Mouse (Mus musculus) neural tube, embryonic 15.5 days (tissue): ENCODE results near the gene Dennd1b. TPM values are rescaled to one million over a fixed set of nuclear protein-coding genes. Genes with fewer than 3 reads are reported as not detected.

ENCODE experiments used
- ATAC-seq: fragments of 200-750 bp; cut with Nextera tagmentation; 2 replicates; pipeline ENCODE4 v1.8.0; 2017; ENCODE audit warnings: mild to moderate bottlenecking, moderate TSS enrichment, moderate library complexity; ENCODE audit not compliant: low FRiP score
- H3K27ac ChIP-seq: fragments of 300-500 bp; sonication (generic); replicated peaks from 2 replicates; pipeline ENCODE4 v1.5.1; 2015; ENCODE audit warnings: mild to moderate bottlenecking, inconsistent platforms
- H3K27me3 ChIP-seq: fragments of 300-500 bp; sonication (generic); replicated peaks from 2 replicates; pipeline ENCODE4 v1.6.1; 2015; ENCODE audit warnings: inconsistent platforms
- H3K36me3 ChIP-seq: fragments of 300-500 bp; sonication (generic); 2 replicates; pipeline ENCODE4 v1.6.1; 2015; ENCODE audit warnings: inconsistent platforms
- H3K4me1 ChIP-seq: fragments of 300-500 bp; sonication (generic); 2 replicates; pipeline ENCODE4 v1.6.1; 2015; ENCODE audit warnings: inconsistent platforms
- H3K4me2 ChIP-seq: fragments of 300-500 bp; sonication (generic); 2 replicates; pipeline ENCODE4 v1.6.1; 2015; ENCODE audit warnings: inconsistent platforms, mild to moderate bottlenecking, moderate library complexity
- H3K4me3 ChIP-seq: fragments of 300-500 bp; sonication (generic); replicated peaks from 2 replicates; pipeline ENCODE4 v1.5.1; 2015; ENCODE audit warnings: mild to moderate bottlenecking, inconsistent platforms
- H3K9ac ChIP-seq: fragments of 300-500 bp; sonication (generic); replicated peaks from 2 replicates; pipeline ENCODE4 v1.6.1; 2015; ENCODE audit warnings: mild to moderate bottlenecking, inconsistent platforms
- H3K9me3 ChIP-seq: fragments of 300-500 bp; sonication (generic); replicated peaks from 2 replicates; pipeline ENCODE4 v1.6.1; 2016; ENCODE audit warnings: inconsistent platforms
- WGBS: fragments of 180-500 bp; shearing (Covaris S2); methylation state at CpG from one replicate; pipeline ENCODE4 v1.1.7; 2015; ENCODE audit warnings: mixed read lengths; 5-methylcytosine and 5-hydroxymethylcytosine counted together
- polyA plus RNA-seq: library from polyadenylated mRNA; unstranded; fragments of >200 nt; fragmentation: Nextera tagmentation; extraction: Ambion mirVana; gene quantifications from 2 replicates; pipeline ENCODE4 v1.2.1, GENCODE M21; 2015

Dennd1b gene
- polyA plus RNA-seq, 1 experiment from 2014 or later, result 9.1 TPM

- no peaks in the 10 kb centered on the region for H3K9me3 ChIP-seq
- H3K27ac ChIP-seq, result no peak overlapping the region
- H3K36me3 ChIP-seq, result no peaks in the 10 kb centered on the region
- no peaks in the 10 kb centered on the region for H3K4me1 ChIP-seq
- ATAC-seq, result no peak
- no peak overlapping the region for H3K4me2 ChIP-seq
- H3K9ac ChIP-seq, result no peak overlapping the region
- no peaks in the 10 kb centered on the region for H3K27me3 ChIP-seq
- WGBS, result 57% methylated on average over 2 of the region's 2 CpGs
- no peak overlapping the region for H3K4me3 ChIP-seq
Measured at GRCm38 (mm10) chr1:139071015-139071414, 107.8 kb downstream of the Dennd1b start.

GRCm38 (mm10) chr1:139075671-139076070 is 112.4 kb downstream of the Dennd1b start:
- Histone ChIP-seq H3K9ac (no peak overlapping the region), H3K9me3 (no peaks in the 10 kb centered on the region), H3K27me3 (no peaks in the 10 kb centered on the region), H3K4me1 (peaks cover 7% of the 10 kb centered on the region), H3K4me2 (no peak overlapping the region), H3K36me3 (no peaks in the 10 kb centered on the region), H3K4me3 (no peak overlapping the region), H3K27ac (no peak overlapping the region)
- ATAC-seq, result no peak
- 90% methylated on average over 2 of the region's 2 CpGs for WGBS

DNA sequence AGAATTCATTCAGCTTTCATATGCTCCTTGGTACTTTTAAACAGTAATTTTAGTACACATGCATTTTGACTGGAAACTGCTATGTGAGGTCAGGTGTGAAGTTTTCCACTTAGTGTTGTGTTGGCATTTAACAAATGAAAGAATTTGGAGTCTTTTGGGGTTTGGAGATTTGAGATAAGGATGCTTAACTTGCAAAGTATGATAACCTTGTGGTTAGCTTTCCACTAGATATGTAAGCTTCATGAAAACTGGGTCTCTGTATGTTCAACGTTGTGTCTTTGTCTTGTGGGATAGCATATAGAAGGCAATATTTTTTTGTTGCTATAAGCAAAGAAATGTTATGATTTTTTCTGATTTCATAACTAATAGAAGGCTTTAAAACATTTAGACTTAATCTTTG is 114.8 kb downstream of the Dennd1b start:
- no peaks in the 10 kb centered on the region for H3K27me3 ChIP-seq
- H3K27ac ChIP-seq, result no peak overlapping the region
- 98% methylated on average over 1 of the region's 1 CpGs for WGBS
- H3K4me3 ChIP-seq, result no peak overlapping the region
- H3K9ac ChIP-seq, result no peak overlapping the region
- no peaks in the 10 kb centered on the region for H3K9me3 ChIP-seq
- peaks cover 11% of the 10 kb centered on the region for H3K4me1 ChIP-seq
- no peak overlapping the region for H3K4me2 ChIP-seq
- no peak for ATAC-seq
- H3K36me3 ChIP-seq, result no peaks in the 10 kb centered on the region

DNA sequence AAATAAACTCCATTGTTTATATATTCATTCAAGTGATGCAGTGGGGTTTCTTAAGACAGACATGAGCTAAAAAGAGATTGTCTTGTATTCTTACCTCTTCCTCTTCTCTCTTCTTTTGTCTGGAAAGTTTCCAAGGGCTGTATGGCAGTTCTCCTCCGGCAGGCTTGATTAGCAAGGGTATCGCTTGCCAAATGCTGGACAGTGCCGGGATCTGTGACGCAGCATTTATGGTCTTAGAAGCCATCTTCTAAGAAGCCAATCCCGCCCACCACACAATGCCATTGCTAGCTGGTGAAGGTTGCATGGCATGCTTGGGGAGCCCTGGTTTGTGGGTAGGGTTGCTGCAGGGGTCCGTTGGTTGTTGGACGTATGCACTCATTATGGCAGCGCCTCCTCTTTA is 115.8 kb downstream of the Dennd1b start:
- WGBS, result 74% methylated on average over 8 of the region's 8 CpGs

GRCm38 (mm10) chr1:139079523-139079922 is 116.3 kb downstream of the Dennd1b start:
- H3K27me3 ChIP-seq, result no peaks in the 10 kb centered on the region
- H3K36me3 ChIP-seq, result no peaks in the 10 kb centered on the region
- 0 out of 2 replicates have a peak, but pooled peaks have one; percentile 50 for ATAC-seq
- H3K4me3 ChIP-seq, result no peak overlapping the region
- no peak overlapping the region for H3K27ac ChIP-seq
- no peaks in the 10 kb centered on the region for H3K9me3 ChIP-seq
- H3K4me1 ChIP-seq, result peaks cover 11% of the 10 kb centered on the region
- no peak overlapping the region for H3K9ac ChIP-seq
- H3K4me2 ChIP-seq, result no peak overlapping the region
- WGBS, result 52% methylated on average over 6 of the region's 6 CpGs

More for the DNA sequence above, 115.8 kb downstream of the Dennd1b start:
- Histone ChIP-seq H3K9ac (no peak overlapping the region), H3K27me3 (no peaks in the 10 kb centered on the region), H3K4me2 (no peak overlapping the region), H3K9me3 (no peaks in the 10 kb centered on the region), H3K36me3 (no peaks in the 10 kb centered on the region), H3K4me3 (no peak overlapping the region), H3K27ac (no peak overlapping the region), H3K4me1 (peaks cover 11% of the 10 kb centered on the region)
- ATAC-seq, result 0 out of 2 replicates have a peak, but pooled peaks have one; percentile 24

GRCm38 (mm10) chr1:139080517-139081386 is 117.5 kb downstream of the Dennd1b start:
- WGBS, result 36% methylated on average over 16 of the region's 16 CpGs
- Histone ChIP-seq H3K27ac (no peak overlapping the region), H3K4me2 (peak overlapping the region; percentile 38), H3K4me3 (no peak overlapping the region), H3K9me3 (no peaks in the 10 kb centered on the region), H3K36me3 (no peaks in the 10 kb centered on the region), H3K9ac (no peak overlapping the region), H3K27me3 (no peaks in the 10 kb centered on the region), H3K4me1 (peaks cover 11% of the 10 kb centered on the region)
- peak; percentile 83 for ATAC-seq

DNA sequence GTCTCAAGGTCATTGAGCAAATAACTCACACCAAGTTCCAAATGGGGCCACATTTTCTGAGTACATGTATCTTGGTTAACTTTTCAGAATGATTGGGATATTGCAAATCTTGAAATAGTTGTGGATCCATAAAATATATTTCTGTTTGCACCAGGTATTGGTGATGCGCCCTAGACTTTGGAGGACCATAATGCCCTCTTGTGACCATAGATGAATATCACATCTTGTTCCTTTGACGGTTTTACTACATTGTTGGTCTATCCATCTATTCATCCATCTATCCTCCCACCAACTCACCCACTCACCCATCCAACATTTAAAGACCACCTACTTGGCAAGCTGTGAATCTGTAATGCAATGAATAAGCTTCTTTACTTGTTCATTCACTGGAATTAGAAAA is 120.1 kb downstream of the Dennd1b start:
- no peak for ATAC-seq
- Histone ChIP-seq H3K9ac (no peak overlapping the region), H3K9me3 (no peaks in the 10 kb centered on the region), H3K27me3 (no peaks in the 10 kb centered on the region), H3K4me1 (peaks cover 11% of the 10 kb centered on the region), H3K4me3 (no peak overlapping the region), H3K27ac (no peak overlapping the region), H3K36me3 (no peaks in the 10 kb centered on the region), H3K4me2 (no peak overlapping the region)
- WGBS, result 69% methylated on average over 2 of the region's 2 CpGs

DNA sequence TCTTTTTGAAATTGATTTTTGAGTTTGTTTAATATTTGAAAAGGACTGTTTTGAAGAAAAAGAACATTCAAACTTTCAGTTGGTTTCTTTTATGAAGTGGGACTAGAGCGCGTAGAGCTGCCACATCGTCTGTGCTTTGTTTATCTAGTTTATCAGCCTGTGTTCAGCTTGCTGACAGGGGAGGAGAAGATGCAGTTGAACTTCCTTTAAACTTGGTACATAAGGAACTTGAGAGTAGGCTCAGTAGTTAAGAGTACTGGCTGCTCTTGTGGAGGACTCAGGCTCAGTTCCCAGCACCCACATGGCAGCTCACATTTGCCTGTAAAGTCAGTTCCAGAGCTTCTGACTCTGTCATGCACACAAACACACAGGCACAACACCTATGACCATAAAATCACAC is 124.3 kb downstream of the Dennd1b start:
- Histone ChIP-seq H3K4me2 (no peak overlapping the region), H3K9ac (no peak overlapping the region), H3K4me1 (no peaks in the 10 kb centered on the region), H3K4me3 (no peak overlapping the region), H3K9me3 (no peaks in the 10 kb centered on the region), H3K27me3 (no peaks in the 10 kb centered on the region), H3K27ac (no peak overlapping the region), H3K36me3 (no peaks in the 10 kb centered on the region)
- 94% methylated on average over 3 of the region's 3 CpGs for whole genome bisulfite sequencing
- ATAC-seq, result no peak

DNA sequence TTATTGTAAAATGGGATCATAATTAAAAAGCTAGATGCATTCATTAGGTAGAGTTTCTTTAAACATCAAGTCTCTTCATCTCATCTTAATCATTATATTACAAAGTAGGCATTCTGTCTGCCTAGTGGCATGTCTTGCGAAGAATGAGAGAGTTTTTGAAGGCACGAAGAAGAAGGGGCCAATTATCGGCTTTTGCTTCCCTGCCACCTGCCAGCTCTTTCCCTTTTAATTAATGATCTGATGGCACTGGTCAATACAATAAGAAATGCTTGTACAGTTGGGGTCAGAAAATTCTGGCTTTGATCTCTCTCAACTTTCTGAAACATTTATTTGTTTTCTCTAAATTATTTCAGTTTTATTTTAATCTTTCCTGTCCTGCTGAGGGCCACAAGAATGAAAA is 127.5 kb downstream of the Dennd1b start:
- Histone ChIP-seq H3K4me1 (no peaks in the 10 kb centered on the region), H3K9me3 (no peaks in the 10 kb centered on the region), H3K9ac (no peak overlapping the region), H3K4me3 (no peak overlapping the region), H3K27me3 (no peaks in the 10 kb centered on the region), H3K4me2 (no peak overlapping the region), H3K36me3 (no peaks in the 10 kb centered on the region), H3K27ac (no peak overlapping the region)
- ATAC-seq, result no peak
- WGBS, result 78% methylated on average over 3 of the region's 3 CpGs

DNA sequence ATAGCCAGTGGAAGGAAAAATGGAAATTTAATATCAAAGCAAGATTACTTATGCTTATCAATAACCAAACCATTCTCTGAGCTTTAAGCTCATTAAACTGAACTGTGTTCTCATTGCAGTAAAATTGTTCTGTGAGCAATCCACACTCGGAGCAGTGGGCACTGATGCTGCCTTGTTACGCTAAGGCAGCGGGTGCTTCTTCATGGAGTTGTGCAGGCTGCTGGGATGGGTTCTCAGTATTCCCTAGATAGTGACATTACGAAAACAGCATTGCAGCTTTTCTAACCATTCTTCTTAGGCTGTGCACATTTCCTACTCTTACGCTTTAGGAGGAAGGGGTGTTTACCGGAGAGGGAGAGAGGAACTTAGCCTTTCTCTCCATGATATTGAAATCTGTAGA is 128.5 kb downstream of the Dennd1b start:
- Histone ChIP-seq H3K27ac (no peak overlapping the region), H3K4me3 (no peak overlapping the region), H3K36me3 (no peaks in the 10 kb centered on the region), H3K4me1 (no peaks in the 10 kb centered on the region), H3K4me2 (no peak overlapping the region), H3K27me3 (no peaks in the 10 kb centered on the region), H3K9ac (no peak overlapping the region), H3K9me3 (no peaks in the 10 kb centered on the region)
- no peak for ATAC-seq
- WGBS, result 86% methylated on average over 6 of the region's 6 CpGs

DNA sequence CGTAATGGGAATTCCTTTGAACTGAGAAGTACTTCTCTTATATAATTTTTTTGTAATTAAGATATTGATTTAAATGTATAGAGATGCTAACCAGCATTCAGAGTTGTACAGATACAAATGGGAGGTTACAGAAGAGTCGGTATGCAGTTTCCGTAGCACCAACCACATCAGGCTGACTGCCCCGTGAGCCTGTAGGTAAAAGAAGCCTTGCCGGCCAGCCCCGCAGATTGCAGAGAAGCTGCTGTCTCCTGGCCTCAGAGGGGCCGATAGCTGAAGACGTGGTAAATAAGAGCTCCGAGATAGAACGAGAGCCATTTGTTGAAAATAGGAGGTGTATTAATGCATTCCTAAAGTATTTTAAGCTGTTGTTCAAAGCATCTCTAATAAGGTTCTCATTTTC is 128.9 kb downstream of the Dennd1b start:
- no peak overlapping the region for H3K4me2 ChIP-seq
- ATAC-seq, result no peak
- no peak overlapping the region for H3K4me3 ChIP-seq
- H3K9me3 ChIP-seq, result no peaks in the 10 kb centered on the region
- no peaks in the 10 kb centered on the region for H3K4me1 ChIP-seq
- H3K36me3 ChIP-seq, result no peaks in the 10 kb centered on the region
- no peak overlapping the region for H3K9ac ChIP-seq
- no peak overlapping the region for H3K27ac ChIP-seq
- 87% methylated on average over 10 of the region's 10 CpGs for WGBS
- no peaks in the 10 kb centered on the region for H3K27me3 ChIP-seq

GRCm38 (mm10) chr1:139092722-139093121 is 129.5 kb downstream of the Dennd1b start:
- Histone ChIP-seq H3K4me2 (no peak overlapping the region), H3K27ac (no peak overlapping the region), H3K9me3 (no peaks in the 10 kb centered on the region), H3K27me3 (no peaks in the 10 kb centered on the region), H3K9ac (no peak overlapping the region), H3K4me3 (no peak overlapping the region), H3K4me1 (no peaks in the 10 kb centered on the region), H3K36me3 (no peaks in the 10 kb centered on the region)
- ATAC-seq, result no peak
- WGBS, result 56% methylated on average over 4 of the region's 4 CpGs
